Comparison of ENCODE assay signal across 9 mouse cellular contexts in the genomic region with DNA sequence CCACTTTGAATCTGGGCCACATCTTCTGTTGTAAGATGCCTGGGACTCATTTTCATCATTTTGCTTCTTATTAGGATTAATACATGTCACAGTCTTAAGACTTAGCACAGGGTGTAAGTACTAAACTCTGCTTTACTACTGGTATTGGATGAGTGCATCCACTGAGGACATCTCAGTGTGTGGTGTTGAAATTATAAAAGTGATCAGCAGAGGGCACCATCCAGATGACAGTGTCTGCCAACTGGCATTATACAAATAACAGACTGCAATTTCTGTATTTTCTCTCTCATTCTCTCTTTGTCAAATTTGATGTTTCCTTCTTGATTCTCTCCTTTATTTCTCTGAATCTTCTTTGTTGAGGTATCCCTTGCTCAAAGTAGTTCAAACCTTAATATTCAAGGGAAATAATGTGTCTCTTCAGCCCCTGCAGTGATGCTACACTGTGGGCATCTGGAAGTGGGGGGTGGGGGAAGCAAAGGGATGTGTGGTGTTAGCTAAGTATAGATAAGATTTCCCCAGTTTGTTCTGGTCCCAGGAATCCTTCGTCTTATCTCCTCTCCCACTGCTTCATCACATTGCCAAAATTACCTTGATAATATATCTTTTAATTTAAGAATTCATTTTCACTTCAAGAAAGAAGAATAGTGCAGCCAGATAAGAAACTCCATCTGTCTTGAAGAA.
A peak's percentile ranks its signal among the peaks of the same experiment; 100 is the strongest.
DNase-seq lines count a peak whose midpoint lies in the region; ATAC-seq and TF ChIP-seq lines count a peak whose summit lies in the region.
"Had no signal": no experiment of that assay in that cellular context is flagged by ENCODE, and none has a peak within 500 bp of the region (broad histone marks: within the 10 kb centered on the region; RNA-seq: fewer than 3 reads in every experiment).

No protein-coding gene starts in this region.

- no peak for TF ChIP-seq POLR2A in kidney, adult 2 months (IDR thresholded peaks at IDR 0.05; ENCODE audit: low read depth, low read length)
- TF ChIP-seq POLR2A in MEL (IDR thresholded peaks at IDR 0.05; ENCODE audit: control insufficient read depth in 1 of 2, insufficient read depth in 1 of 2, low read depth in 1 of 2, low read length in 2 of 2, poor library complexity in 1 of 2) = no peak

- no peak overlapping the region for H3K4me3 ChIP-seq in kidney, adult 2 months (ENCODE audit: insufficient read depth, low read depth, low read length)
- no peak overlapping the region for H3K4me3 ChIP-seq in MEL (ENCODE audit: control insufficient read depth in 1 of 2, insufficient read depth in 1 of 2, low read depth in 2 of 2, low read length in 2 of 2)
- H3K4me3 ChIP-seq in liver, embryonic 12.5 days = no peak overlapping the region
- H3K4me3 ChIP-seq: embryonic facial prominence, embryonic 12.5 days had no signal

- H3K79me2 ChIP-seq in MEL (ENCODE audit: control insufficient read depth, insufficient read depth, low read length, poor library complexity) = no peaks in the 10 kb centered on the region

- H3K9me3 ChIP-seq in MEL (replicated peaks; ENCODE audit: insufficient read depth, low read length) = no peaks in the 10 kb centered on the region
- H3K9me3 ChIP-seq in liver, embryonic 12.5 days (replicated peaks) = no peaks in the 10 kb centered on the region
- H3K9me3 ChIP-seq: embryonic facial prominence, embryonic 12.5 days had no signal

- H3K9ac ChIP-seq in MEL (ENCODE audit: control insufficient read depth, low read depth, low read length, poor library complexity, severe bottlenecking) = no peak overlapping the region
- H3K9ac ChIP-seq in liver, embryonic 12.5 days = no peak overlapping the region
- H3K9ac ChIP-seq: embryonic facial prominence, embryonic 12.5 days had no signal

- peak; percentile 64 for TF ChIP-seq RAD21 in MEL (IDR thresholded peaks at IDR 0.05; ENCODE audit: low read depth, low read length)

- peak; percentile 24; the same call in 1 of the 2 replicates for TF ChIP-seq CTCF in kidney, adult 2 months (conservative IDR thresholded peaks at IDR 0.05; ENCODE audit: insufficient read depth, insufficient read length, low read depth, low read length)
- TF ChIP-seq CTCF in MEL (IDR thresholded peaks at IDR 0.05 in 2 of 3, conservative IDR thresholded peaks at IDR 0.05 in 1 of 3; ENCODE audit: control insufficient read depth in 1 of 3, insufficient read depth in 1 of 3, low read depth in 2 of 3, low read length in 3 of 3, poor library complexity in 1 of 3, severe bottlenecking in 1 of 3) = peak; percentile 34 to 81 (median 74)

- WGBS in kidney, adult 2 months = 24% methylated on average over 1 of the region's 1 CpGs
- WGBS in liver, embryonic 12.5 days (ENCODE audit: insufficient replicate concordance) = 0% methylated on average over 1 of the region's 1 CpGs

- DNase-seq in kidney, adult 2 months = peak; percentile 40
- no peak for DNase-seq in kidney, adult 11 months
- DNase-seq in A20 (ENCODE audit: low read depth, low spot score) (peak; percentile 27), MEL (ENCODE audit: low read depth, low spot score) (peak; percentile 72)
- DNase-seq in embryo, embryonic 11 days = peak; percentile 39
- DNase-seq in spleen, adult 12 weeks (ENCODE audit: low spot score) = no peak
- DNase-seq in neural tube, embryonic 10.5 days (ENCODE audit: extremely low spot score, low spot score) = no peak

- TF ChIP-seq EP300 in MEL (IDR thresholded peaks at IDR 0.05; ENCODE audit: low read depth in 1 of 2, low read length in 2 of 2) = peak in 1 of 2 experiments; percentile 42; a peak in 1 of 4 replicates

- no peak overlapping the region for H3K4me2 ChIP-seq in liver, embryonic 12.5 days
- H3K4me2 ChIP-seq: embryonic facial prominence, embryonic 12.5 days had no signal

- H3K4me1 ChIP-seq in kidney, adult 2 months (ENCODE audit: control insufficient read depth, insufficient read depth, low read length) = no peaks in the 10 kb centered on the region
- H3K4me1 ChIP-seq in MEL (ENCODE audit: control insufficient read depth in 1 of 2, insufficient read depth in 2 of 2, low read length in 2 of 2) = peaks cover 0 to 8% of the 10 kb centered on the region in 2 experiments; a peak in 3 of 4 replicates
- peaks cover 3% of the 10 kb centered on the region; the same call in 1 of the 2 replicates for H3K4me1 ChIP-seq in liver, embryonic 12.5 days
- H3K4me1 ChIP-seq: embryonic facial prominence, embryonic 12.5 days had no signal

- H3K27ac ChIP-seq in kidney, adult 2 months (ENCODE audit: insufficient read depth, low read depth, low read length) = no peak overlapping the region
- no peak overlapping the region for H3K27ac ChIP-seq in MEL (ENCODE audit: control insufficient read depth, low read depth, low read length)
- no peak overlapping the region for H3K27ac ChIP-seq in liver, embryonic 12.5 days
- H3K27ac ChIP-seq: embryonic facial prominence, embryonic 12.5 days had no signal

- ATAC-seq in liver, embryonic 12.5 days = peak; percentile 55; the same call in 1 of the 2 replicates

- H3K27me3 ChIP-seq in kidney, adult 2 months (replicated peaks; ENCODE audit: control insufficient read depth, insufficient read depth, low read length) = no peaks in the 10 kb centered on the region
- H3K27me3 ChIP-seq in MEL (ENCODE audit: control insufficient read depth in 1 of 2, insufficient read depth in 2 of 2, low read length in 2 of 2) = no peaks in the 10 kb centered on the region
- H3K27me3 ChIP-seq in liver, embryonic 12.5 days (replicated peaks) = no peaks in the 10 kb centered on the region
- H3K27me3 ChIP-seq: embryonic facial prominence, embryonic 12.5 days had no signal

- no peaks in the 10 kb centered on the region for H3K36me3 ChIP-seq in kidney, adult 2 months (ENCODE audit: control insufficient read depth, insufficient read depth, low read length)
- peaks cover 0 to 7% of the 10 kb centered on the region in 2 experiments; a peak in 2 of 4 replicates for H3K36me3 ChIP-seq in MEL (ENCODE audit: control insufficient read depth in 1 of 2, insufficient read depth in 2 of 2, low read length in 2 of 2)
- no peaks in the 10 kb centered on the region for H3K36me3 ChIP-seq in liver, embryonic 12.5 days
- H3K36me3 ChIP-seq: embryonic facial prominence, embryonic 12.5 days had no signal

TF ChIP-seq in MEL, 35 proteins besides CTCF, POLR2A, EP300 and RAD21:
- TF ChIP-seq MYC (IDR thresholded peaks at IDR 0.05; ENCODE audit: low read depth, low read length) (no peak), NELFE (IDR thresholded peaks at IDR 0.05; ENCODE audit: low read depth, low read length) (no peak), ELF1 (IDR thresholded peaks at IDR 0.05; ENCODE audit: low read depth, low read length) (no peak), GATA1 (IDR thresholded peaks at IDR 0.05; ENCODE audit: low read depth, low read length) (peak; percentile 48; the same call in 1 of the 2 replicates), ETS1 (IDR thresholded peaks at IDR 0.05; ENCODE audit: low read depth, low read length) (no peak), MAFK (IDR thresholded peaks at IDR 0.05; ENCODE audit: borderline replicate concordance, low read depth, low read length) (no peak), ZNF384 (IDR thresholded peaks at IDR 0.05; ENCODE audit: low read depth, low read length) (no peak), E2F4 (IDR thresholded peaks at IDR 0.05; ENCODE audit: borderline replicate concordance, low read depth, low read length) (no peak), SIN3A (IDR thresholded peaks at IDR 0.05; ENCODE audit: low read length) (no peak), KAT2A (conservative IDR thresholded peaks at IDR 0.05; ENCODE audit: low read depth, low read length) (no peak), TCF12 (IDR thresholded peaks at IDR 0.05; ENCODE audit: low read depth, low read length) (no peak), SMC3 (IDR thresholded peaks at IDR 0.05; ENCODE audit: low read depth, low read length) (peak; percentile 91), POLR2AphosphoS2 (IDR thresholded peaks at IDR 0.05; ENCODE audit: low read length) (no peak), ZC3H11A (IDR thresholded peaks at IDR 0.05; ENCODE audit: low read depth, low read length) (peak; percentile 71), ZKSCAN1 (IDR thresholded peaks at IDR 0.05; ENCODE audit: low read depth, low read length) (no peak), TAL1 (IDR thresholded peaks at IDR 0.05; ENCODE audit: low read length) (no peak), USF2 (IDR thresholded peaks at IDR 0.05; ENCODE audit: borderline replicate concordance in 1 of 2, insufficient read depth in 1 of 2, low read depth in 1 of 2, low read length in 2 of 2) (no peak), MAZ (IDR thresholded peaks at IDR 0.05; ENCODE audit: low read depth, low read length) (no peak)

Comparison
In these comparisons a context has a peak if more than half of its experiments do, and no peak if none do; other contexts are left out.
1. DNase-seq: peak in kidney, adult 2 months (single experiment), A20 (single experiment), MEL (single experiment) and embryo, embryonic 11 days (single experiment); none in kidney, adult 11 months (single experiment), spleen, adult 12 weeks (single experiment) and neural tube, embryonic 10.5 days (single experiment).